Mouse (Mus musculus) CD4-positive, CD25-positive, alpha-beta regulatory T cell, adult 2 months (primary cell): Measurements from ENCODE around the gene Mettl14.
"Not testable (repeated sequence)": the region's sequence is repeated elsewhere in the genome, so short reads cannot be mapped to it uniquely, and the experiment has no call there.

ENCODE experiments used
- DNase-seq: peaks from one replicate; pipeline ENCODE4 v3.0.0-alpha.2; 2012; ENCODE audit warnings: low read depth, low spot score

The Mettl14 gene

DNA sequence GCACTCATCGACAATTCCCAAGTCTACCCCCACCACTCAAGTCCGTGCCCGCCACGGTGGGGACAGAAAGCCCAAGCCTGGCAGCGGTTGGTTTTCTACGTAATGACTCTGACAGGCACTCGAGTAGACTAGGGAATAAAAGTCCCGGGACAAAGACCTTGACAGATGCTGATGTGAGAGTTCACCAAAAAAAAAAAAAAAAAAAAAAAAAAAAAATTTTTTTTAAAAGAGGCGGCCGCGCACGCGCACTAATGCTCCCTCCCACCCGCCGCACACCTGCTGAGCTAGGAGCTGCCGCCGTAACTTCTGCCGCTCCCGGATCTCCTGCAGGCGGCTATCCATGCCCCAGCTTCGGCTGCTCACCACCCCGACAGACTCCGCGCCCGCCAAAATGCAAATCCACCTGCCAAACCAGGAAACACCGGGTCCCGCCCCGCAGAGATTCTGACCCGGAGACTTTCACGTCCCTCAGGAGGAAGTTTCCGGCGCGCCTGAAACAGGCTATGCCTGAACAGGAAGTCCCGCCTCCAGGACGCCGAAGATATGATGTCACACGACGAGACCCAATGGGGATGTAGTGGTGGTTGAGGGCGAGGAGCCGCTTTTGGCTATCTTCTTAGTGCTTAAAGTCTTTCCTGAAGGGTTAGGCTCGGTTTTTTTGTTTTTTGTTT, at the start of gene Mettl14:
Gene Mettl14, minus strand, starts transcription at position 623 of the 671 bp plus-strand sequence.
- DNase-seq = peak; percentile 98

DNA sequence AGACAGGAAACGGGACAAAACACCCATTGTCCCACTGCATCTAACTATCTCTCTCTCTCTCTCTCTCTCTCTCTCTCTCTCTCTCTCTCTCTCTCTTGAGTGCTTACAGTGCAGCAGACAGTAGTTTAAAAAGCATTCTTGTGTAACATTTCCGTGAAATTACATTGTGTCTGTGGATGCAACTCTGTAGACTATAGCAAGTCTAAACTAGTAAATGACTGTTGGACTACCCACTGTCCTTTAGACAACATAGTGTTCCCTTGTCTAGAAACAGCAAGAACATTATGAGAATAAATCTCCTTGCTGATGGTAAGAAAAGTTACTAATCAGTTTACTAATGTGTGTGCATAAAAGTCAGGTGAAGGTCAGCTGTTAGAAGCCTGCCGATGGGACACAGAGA, 47.5 kb upstream of the Mettl14 start:
- no peak for DNase-seq

DNA sequence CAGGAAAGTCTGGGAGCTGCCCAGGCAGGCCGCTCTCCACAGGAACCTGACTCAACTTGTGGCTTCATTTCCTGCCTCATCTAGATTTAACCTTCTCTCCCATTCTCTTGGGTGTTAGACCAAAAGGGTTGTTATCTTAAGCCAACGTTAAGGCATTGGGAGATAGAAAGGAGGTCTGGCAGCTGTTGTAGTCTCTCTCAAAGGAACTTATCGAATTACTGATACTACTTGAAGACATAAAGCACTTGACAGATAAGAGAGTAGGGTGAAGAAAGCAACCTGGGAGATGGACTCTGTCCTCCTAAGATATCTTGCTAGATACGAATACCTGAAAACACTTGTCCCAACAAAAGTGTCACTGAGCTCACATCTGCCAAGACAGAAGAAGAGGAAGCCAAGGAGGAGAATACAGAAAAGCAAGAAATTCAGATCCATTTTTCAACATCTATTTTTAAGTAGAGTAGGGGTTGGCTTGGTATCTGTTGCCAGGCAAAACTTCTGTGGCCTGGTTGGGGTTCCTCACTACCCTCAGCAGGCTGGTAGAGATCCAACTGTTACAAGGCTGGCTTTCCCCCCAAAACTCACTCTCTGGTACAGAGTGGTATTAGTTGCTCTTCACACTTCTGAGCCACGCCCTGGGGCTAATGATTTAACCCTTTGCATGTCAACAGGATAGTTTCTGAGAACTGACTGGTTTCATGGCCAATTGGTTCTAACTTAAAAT, 46.2 kb upstream of the Mettl14 start:
- no peak for DNase-seq

DNA sequence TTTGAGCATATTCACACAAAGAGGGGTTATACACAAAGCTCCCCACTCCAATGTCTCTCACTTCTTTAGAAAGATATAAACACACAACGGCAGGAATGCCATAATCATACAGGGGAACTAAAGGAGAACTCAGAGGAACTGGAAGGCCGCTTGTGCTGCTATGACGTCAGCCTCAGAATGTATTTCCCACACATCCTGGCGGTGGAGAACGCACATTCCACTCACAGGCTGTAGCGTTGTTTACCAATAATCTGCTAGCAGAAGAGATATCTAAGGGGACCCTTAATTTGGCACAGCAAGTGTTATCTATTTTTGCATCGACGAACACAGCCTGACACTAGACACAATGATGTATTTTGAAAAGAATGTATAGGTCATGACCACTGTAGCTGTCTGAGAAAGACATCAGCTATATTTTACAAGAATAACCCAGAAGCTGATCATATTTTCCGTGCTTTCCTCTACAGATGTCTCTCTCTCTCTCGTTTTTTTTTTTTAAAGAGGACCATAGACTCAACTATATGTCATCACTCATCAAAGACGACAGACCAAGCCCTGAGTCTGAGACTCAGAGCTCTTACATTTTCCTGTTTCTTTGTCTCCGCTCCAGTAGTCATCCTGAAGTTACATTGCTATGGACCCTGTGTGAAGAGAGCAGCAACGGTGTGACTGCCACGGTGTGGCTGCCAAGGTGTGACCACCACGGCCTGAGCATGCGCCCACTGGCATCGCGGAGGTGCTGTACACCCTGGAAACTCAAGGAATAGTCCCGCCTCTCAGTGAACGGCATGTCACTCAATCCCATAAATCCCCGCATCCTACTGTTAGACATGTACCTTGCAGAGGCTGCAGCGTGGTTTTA, 43.9 kb upstream of the Mettl14 start:
- no peak for DNase-seq

DNA sequence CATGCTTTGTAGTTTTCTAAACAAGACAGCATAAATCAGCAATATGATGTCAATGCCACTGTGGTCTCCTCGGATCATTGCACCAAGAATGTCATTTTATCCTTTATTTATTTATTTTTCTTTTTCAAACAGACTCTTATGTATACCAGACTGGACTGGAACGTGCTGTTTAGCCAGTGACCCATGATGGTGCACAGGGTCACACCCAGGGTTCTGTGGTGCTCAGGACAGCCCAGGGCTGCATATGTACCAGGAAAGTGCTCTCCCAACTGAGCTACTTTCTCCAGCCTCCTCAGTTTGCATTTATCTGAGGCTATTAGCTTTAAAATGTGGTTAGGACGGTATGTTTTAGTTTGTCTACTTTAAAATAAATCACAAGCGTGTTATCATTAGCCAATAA, 42.1 kb upstream of the Mettl14 start:
- no peak for DNase-seq

DNA sequence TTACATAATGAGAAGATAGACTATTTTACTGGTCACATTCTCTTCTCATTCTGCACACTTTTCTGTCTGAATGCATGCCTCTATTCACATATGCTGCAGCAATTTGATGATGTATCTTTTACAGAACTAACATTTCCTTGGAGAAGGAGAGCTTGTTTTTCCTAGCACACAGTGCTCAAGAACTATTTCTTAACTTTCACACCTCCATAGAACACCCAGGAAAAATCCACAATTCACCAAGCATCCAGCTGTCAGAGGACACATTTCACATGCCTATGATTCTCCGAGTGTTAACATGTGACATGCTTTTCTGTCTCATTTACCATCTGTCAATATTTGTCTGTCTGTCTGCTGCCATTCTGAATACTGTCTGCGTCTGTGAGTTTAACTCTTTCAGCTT, 39.7 kb upstream of the Mettl14 start:
- no peak for DNase-seq

DNA sequence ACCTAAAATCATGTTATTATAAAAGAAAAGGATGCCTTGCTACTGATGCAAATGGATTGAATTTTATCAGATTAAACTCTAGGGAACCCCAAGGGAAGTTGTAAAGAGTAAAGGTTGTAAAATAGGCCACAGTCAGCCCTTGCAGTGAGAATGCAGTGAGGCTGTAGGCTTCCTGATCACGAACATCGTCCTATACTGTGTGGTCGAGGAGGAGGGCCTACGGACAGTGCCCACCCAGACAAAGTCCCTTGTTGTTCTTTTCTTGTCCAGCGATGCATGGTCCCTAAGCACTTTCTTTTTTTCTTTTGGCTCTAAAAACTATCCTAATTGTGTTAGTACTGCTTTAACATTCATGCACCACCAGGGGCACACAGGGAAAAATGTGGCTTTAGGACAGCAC, 27.3 kb upstream of the Mettl14 start:
- DNase-seq = no peak

DNA sequence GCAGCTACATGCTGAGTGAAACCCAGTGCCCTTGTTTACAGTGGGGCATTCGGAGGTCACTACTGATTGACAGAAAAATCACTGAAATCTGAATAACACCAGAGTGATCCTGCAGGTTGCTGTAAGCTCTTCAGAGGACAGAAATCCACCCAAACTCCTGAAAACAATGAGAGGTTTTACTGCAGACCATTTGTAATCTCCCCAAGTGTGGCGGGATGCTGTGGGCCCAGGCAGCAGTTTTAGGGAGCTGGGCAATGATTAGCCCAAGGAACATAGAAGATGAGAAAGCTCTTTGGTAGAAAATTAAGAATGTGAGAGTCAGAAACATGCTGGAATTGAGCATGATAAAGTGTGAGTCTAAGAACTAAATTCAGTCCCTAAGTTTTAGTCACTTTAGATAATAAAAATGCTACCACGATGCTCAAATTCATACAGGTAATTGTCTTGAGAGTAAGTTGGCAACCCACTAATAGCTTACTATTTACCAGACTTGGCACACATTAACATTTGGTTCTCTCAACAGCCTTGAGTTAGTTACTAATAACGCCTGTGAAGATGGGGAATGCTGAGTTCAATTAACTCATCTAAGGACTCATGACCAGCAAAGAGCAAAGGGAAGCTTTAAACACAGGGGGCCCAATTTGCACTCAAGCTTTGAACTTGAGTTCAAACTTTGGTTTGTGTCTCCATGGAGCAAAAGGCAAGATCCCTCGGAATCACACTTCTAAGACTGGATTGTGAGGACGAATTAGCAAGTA, 26.1 kb upstream of the Mettl14 start:
- no peak for DNase-seq

DNA sequence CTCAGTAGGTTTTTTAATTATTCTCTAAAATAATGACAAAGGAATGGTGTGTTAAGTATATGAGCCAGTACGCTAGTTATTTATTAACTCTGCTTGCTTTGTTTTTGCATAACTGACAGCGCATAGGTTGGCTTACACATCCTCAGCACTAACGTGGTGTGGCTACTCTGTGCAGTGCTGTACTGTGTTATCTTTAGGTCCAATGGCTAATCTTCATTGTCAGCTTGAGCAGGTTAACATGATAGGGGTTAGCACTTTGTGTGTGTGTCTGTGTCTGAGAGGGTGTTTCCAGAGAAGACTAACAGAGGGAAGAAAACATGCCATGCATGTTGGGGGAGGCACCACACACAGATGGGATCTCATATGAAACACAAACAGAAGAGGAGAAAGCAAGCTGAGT, 19.0 kb upstream of the Mettl14 start:
- no peak for DNase-seq

DNA sequence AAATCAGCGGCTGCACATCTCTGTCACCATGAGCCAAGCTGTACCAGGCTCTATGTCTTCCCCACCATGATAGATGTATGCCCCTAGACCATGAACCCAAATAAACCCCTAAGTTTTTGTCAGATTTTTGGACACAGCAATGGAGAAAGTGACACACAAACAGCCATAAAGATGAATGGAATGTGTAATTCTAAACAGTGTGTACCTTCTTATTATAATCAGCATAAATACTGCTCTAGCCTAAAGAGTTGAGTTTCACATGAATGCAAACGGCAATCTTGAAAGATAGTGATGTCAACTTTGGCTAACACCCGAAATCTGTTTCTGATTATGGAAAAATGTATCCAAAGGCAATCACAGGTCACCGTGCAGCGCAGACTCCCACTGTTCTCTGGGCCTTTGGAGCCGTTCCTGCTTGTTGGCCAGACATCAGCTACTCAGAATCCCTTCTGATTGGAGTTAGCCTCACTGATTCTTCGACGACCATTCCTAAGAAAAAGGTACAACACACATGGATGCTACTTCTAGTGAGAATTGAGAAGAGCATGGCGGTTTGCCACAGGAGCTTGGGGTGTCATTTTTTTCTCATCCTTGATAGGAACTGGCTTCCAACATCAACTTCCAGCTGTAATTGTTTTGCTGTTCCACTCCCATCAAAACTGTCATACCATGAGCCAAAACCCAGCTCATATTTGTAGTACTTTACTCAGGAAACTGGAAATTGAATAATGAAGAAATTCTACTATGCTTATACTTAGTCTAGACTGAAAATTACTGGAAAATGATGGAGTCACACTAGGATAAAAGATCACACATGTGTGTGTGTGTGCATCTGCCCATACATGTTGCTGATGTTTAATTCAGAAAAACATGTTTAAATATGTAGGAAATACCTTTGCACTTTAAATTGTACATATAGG, 11.9 kb upstream of the Mettl14 start:
- DNase-seq = no peak

DNA sequence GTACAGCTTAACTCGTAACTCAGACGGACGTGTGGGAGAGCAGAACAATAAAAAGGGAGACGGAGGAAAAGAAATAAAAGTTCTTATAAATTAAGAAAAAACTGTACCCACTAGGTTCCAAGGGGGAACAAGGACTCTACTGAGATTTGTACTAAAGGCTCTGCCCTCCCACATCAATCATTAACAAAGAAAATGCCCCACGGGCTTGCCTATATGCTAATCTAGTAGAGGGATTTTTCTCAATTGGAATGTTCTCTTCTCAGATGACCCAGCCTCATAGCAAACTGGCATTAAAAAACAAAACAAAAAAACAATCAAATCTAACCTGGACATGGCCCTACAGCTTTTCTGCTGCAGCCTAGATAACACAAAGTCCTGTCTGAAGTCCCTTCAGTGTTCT, 9.7 kb upstream of the Mettl14 start:
- DNase-seq = no peak

DNA sequence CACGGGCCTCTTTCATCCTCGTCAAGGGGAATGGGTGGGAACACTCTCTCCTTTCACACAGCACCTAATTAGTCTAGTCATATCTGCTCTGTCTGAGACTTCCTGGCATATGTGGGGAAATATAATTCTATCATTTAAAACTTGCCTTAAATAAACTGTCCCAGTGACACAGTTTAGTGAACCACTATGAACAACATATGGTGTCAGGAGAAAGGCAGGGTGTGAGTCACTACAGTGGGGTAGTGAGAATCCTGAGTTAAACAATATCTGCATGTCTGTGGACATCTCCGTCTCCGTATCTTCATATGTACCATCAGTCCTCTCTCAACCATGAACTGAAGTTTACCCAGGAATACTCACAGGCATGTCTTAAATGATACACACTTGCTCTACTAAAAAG, 5.3 kb upstream of the Mettl14 start:
- DNase-seq = no peak

DNA sequence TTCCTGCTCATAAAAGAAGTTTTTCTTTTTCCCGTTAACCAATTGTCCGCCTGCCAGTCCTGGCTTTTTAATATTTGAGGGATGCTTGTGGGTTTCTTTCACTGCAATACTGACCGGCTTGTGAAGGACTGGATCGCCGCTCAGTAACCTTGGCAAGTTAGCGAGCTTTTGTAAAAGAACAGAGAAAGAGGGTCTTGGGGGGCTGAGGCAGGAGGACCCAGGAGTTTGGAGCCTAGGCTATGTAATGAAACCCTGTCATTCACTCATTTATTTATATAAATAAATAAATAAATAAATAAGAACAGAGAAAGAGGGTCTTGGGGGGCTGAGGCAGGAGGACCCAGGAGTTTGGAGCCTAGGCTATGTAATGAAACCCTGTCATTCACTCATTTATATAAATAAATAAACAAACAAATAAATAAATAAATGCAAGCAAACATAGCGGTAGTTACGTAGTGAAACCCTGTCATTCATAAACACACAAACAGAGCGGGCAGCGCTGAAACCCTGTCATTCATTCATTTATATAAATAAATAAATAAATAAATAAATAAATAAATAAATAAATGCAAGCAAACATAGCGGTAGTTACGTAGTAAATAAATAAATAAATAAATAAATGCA, 361 bp upstream of the Mettl14 start:
- not testable (repeated sequence) for DNase-seq

DNA sequence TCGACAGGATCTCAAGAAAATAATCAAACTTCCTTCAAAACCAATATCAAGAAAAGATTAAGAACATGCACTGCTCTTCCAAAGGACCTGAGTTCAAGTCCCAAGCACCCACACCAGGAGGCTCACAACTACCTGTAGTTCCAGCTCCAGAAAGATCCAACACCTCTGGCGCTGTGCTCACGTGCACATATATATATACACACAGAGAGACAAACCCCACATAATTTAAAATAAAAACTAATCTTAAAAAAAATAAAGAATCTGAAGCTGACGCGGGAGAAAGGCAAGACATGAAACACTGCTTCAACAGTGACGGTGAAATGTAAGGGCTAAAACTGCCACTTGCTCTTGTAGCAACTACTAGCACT, 806 bp downstream of the Mettl14 start:
- DNase-seq = no peak

DNA sequence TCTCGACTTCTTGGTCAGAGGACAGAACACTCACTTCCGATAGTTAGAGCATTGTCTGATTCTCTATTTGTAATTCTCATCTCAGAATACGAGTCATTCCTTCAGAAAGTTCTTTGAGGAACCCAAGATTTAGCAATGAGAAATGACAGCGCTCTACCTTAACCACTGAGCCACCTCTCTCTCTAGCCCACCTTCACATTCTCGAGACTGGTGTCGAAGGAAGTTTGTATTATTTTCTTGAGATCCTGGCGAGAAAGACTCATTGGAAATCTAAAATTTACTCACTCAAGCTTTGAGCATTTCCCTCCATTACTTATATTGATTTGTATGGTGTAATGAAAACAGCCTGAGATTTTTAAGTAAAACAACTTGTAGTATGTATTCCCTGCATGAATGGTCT, 1.5 kb downstream of the Mettl14 start:
- DNase-seq = no peak

DNA sequence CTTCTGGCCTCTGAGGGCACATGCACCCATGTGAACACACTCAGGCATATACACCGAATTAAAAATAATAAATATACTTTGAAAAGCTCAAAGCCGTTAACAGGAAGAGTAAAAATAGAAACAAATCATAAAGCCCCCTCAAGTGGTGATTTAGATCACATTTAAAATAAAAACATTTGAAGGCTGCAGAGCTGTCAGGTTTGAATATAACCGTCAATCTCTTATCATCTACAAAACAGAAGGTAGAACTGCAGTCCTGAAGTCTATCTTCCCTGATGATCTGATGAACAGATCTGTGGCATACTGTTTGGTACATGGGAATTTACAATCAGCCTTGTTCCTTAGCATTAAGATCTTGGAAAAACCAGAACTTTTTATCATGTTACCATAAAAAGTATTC, 9.3 kb downstream of the Mettl14 start:
- no peak for DNase-seq

DNA sequence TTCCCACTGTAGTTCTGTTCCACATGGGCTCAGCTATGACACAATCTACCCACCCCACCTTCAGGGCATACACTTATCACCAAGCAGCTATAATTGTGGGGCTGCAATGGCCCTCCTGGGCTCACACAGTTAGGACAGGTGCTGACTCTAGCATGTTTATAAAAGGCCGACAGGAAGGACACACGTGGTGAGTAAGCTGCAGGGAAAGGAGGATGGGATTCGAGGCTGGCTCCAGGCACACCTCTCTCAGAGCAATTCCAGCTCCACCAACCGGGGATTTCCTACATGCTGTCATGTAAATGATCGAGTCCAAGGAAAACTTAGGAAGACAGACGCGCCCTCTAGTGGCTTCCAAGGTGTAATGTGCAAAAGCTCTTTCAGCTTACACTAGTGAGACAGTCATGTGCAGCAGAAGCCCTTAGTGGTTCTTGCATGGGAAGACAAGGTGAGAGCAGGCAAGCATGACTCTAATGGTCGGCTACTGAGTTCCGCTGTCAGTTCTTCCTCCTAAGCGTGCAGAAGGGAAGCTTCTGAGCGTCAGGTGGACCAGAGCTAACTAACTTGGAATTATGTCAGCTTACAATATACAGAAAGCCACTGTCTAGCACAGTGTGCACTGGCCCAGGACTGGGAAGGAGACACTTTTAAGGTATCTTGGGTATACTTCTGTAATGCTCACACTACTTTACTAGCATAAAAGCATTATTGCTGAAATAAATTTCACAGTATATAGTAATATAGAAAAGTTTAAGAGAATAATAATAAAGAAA, 14.0 kb downstream of the Mettl14 start:
- DNase-seq = no peak

DNA sequence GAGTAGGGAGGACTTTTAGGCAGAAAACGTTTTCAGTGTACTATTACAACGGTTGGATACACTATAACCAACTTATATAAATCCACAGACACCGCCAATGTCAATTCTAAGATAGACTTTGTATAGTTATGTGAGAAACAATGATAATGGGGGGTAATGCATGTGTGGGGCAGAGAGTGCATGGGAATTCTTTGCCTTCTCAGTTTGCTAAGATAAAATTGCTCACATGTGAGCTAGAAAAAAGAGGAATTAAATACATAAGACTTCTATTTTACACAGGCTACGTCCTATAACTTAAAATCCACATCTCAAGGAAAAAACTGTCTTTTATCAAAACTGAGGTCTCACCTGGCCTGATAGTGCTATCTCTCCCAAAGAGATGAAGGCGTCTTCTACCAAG, 15.0 kb downstream of the Mettl14 start:
- no peak for DNase-seq

DNA sequence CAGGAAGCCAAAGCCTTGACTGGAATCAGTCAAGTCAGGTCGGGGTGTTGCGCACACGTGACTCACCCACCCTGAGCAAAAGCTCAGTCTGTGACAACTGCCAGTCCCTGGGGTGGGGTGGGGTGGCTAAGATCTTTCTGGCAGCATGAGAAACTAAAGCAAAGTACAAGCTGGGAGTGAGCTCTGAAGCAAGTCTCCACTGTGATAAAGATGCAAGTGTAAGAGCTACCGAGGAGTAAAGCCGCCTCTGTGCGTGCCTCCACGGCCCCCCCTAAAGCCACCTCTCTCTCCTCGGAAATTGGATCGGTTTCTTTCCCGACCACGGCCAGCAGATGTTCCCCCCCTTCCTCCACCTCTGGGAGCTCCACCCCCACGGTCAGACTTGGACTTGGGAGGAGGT, 16.7 kb downstream of the Mettl14 start:
- DNase-seq = no peak

DNA sequence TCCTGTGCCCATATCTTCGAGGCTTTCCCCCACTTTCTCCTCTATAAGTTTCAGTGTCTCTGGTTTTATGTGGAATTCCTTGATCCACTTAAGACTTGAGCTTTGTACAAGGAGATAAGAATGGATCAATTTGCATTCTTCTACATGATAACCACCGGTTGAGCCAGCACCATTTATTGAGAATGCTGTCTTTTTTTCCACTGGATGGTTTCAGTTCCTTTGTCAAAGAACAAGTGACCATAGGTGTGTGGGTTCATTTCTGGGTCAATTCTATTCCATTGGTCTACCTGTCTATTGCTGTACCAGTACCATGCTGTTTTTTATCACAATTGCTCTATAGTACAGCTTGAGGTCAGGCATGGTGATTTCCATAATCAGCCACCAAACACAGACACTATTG, 19.1 kb downstream of the Mettl14 start:
- not testable (repeated sequence) for DNase-seq
